Mouse (Mus musculus) stomach, postnatal 0 days (tissue): Measurements from ENCODE around the gene Slc27a2.

Source experiments
- CTCF ChIP-seq: IDR thresholded peaks from 2 replicates; pipeline ENCODE4 v1.5.1; 2016; ENCODE audit warnings: antibody characterized with exemption, low read depth, mild to moderate bottlenecking, moderate library complexity
- EP300 ChIP-seq: optimal IDR thresholded peaks from 2 replicates; pipeline ENCODE3; 2016; ENCODE audit warnings: antibody characterized with exemption

GRCm38 (mm10) chr2:126537654-126538053 lies 14.6 kb upstream of the Slc27a2 start:
- no peak for TF ChIP-seq CTCF
- no peak for TF ChIP-seq EP300
